Mouse (Mus musculus): ENCODE measurements around the gene Slc8a1.

Gene Slc8a1

DNA sequence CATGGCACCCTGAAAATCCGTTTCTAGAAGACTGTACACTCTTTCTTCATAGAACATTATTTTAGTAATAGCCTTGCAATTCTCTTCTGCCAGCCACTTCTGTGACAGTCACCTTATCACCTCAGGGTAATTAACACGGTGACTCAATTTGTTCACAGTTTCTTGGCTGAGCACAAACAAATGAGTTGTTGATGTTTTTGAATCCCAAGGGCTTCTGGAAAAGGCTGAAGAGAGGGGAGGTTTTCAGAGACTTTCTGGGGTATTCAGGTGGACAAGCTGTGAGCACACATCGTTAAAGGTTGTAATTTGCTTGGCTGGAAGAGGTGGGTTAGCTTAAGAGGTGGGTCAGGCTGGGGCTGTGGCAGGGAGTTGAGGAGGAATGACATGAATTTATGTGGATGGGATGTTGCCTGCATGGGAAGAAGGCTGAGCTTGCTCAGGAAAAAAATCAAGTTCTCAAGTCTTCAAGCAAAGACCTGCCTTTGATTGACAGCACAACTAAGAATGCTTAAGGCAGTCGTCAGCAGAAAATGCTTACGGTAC lies 360.3 kb downstream of the Slc8a1 start:
- DNase-seq (ENCODE audit: extremely low spot score, low read depth, low spot score): no peak

GRCm38 (mm10) chr17:81377195-81377594 lies 361.0 kb downstream of the Slc8a1 start:
- DNase-seq (ENCODE audit: extremely low spot score, low read depth, low spot score): no peak

DNA sequence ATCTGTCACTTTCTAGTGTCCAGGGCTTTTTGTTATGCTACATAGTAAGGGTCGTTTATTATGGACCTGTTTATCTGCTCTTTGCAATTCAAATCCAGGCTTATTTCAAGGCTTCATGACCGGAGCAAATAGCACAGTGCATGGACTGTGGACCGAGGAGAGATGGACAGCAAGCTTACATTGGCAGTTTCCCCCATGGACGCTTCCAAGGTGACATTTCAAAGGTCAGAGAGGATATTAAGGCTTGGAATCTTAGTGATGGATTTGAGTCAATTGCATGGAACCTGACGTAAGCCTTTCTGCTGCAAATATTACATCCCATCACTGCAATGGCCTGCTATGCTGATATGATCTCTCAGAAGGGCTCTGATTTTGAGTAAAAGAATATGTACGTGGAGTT lies 362.3 kb downstream of the Slc8a1 start:
- DNase-seq (ENCODE audit: extremely low spot score, low read depth, low spot score): no peak

- DNase-seq (ENCODE audit: extremely low spot score, low read depth, low spot score): no peak
Observed at GRCm38 (mm10) chr17:81369036-81369435, 369.1 kb downstream of the Slc8a1 start.

- DNase-seq (ENCODE audit: extremely low spot score, low read depth, low spot score): no peak
Observed at GRCm38 (mm10) chr17:81368503-81368902, 369.7 kb downstream of the Slc8a1 start.

- DNase-seq (ENCODE audit: extremely low spot score, low read depth, low spot score): no peak
Observed at GRCm38 (mm10) chr17:81363368-81363767, 374.8 kb downstream of the Slc8a1 start.

GRCm38 (mm10) chr17:81360571-81360970 lies 377.6 kb downstream of the Slc8a1 start:
- DNase-seq (ENCODE audit: extremely low spot score, low read depth, low spot score): no peak

- no peak for DNase-seq (ENCODE audit: extremely low spot score, low read depth, low spot score)
Observed at GRCm38 (mm10) chr17:81360032-81360431, 378.1 kb downstream of the Slc8a1 start.

GRCm38 (mm10) chr17:81336024-81336754 lies 402.0 kb downstream of the Slc8a1 start:
- peak; percentile 73 for DNase-seq (ENCODE audit: extremely low spot score, low read depth, low spot score)

DNA sequence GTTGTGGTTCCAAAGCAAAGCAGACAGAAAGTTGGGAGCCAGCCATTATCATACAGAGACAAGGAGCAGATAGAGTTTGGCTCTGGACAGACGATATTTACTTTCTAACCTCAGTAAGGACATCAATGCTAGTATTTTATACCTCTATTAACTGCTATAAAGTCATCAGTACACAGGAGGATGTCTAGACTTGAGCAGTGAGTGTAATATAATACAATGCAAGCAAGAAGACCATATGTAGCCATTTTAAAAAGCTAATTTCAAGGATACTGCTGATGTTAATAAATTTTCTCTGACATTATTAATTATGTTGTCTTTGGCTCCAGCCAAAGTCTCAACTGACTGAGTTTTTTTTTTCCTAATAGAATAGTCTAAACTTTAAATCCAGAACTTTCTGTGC lies 402.7 kb downstream of the Slc8a1 start:
- no peak for DNase-seq (ENCODE audit: extremely low spot score, low read depth, low spot score)

Measured in hindlimb bud, embryonic 11.5 days (tissue).